Mouse (Mus musculus): ENCODE data around the gene Pard3b. TPM values are rescaled to one million over a fixed set of nuclear protein-coding genes. Genes with fewer than 3 reads are reported as not detected.

Pard3b gene
- polyA plus RNA-seq, 1 experiment from 2014 or later = 11.4 TPM

DNA sequence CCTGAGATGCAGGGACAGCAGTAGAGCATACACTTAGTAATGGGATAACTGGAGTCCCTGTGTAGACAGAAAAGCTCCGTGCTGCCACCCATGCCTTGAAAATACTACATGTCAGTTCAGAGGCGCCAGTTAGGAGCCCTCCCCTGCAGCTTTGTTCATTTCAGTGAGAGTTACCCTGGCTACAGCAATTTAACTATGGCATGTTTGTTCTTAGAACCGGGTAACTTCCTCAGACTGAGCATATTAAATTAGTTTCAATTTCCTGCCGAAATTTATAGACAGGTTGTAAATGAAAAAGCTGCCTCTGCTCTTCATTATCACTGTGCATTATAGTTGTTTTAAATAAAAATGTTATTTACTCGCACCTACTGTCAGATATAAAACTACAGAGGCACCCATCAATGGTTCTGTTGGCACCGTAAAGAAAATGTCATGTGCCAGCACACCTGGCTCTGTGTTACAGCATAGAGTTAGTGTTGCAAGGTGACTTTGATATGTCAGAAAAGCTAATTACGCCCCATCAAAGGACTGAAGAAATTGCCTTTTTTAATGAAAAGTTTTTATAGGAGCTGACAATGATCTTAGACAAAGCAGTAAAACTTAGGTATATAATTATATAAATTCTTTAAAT, 289.6 kb downstream of the Pard3b start:
- H3K4me1 ChIP-seq (ENCODE audit: control insufficient read depth, insufficient read depth, low read length) = 0 out of 2 replicates have a peak, but pooled peaks cover 2% of the 10 kb centered on the region
- H3K4me3 ChIP-seq (ENCODE audit: low read length) = no peak overlapping the region
- H3K9me3 ChIP-seq (replicated peaks; ENCODE audit: control insufficient read depth, low read length) = no peaks in the 10 kb centered on the region
- H3K4me2 ChIP-seq (ENCODE audit: low read depth, low read length) = no peak overlapping the region
- no peak overlapping the region for H3K27ac ChIP-seq (ENCODE audit: low read length)
- H3K36me3 ChIP-seq (ENCODE audit: control insufficient read depth, insufficient read depth) = no peaks in the 10 kb centered on the region
- no peak overlapping the region for H3K9ac ChIP-seq (ENCODE audit: low read length)
- no peak for ATAC-seq (replicated peaks; ENCODE audit: extremely low read depth, insufficient read depth, low FRiP score)
- WGBS = 74% methylated on average over 7 of the region's 7 CpGs
- no peaks in the 10 kb centered on the region for H3K27me3 ChIP-seq (ENCODE audit: control insufficient read depth, insufficient read depth, low read length)

DNA sequence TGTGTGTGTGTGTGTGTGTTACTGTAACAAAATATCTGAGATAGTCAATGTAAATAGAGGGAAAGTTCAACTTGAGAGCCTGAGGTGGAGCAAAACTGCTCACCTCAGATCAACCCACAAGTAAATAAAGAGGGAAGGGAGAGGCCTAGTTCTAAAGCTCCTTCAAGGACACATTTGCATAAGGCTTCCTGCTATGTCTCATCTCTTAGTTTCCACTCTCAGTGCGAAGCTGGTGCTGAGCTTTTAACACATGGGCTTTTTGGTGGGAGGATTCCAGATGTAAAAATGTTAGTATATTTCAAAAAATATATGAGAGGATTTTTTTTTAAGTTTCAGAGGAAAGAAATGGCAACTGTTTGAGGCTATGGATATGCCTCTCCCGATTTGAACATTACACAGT, 294.9 kb downstream of the Pard3b start:
- no peaks in the 10 kb centered on the region for H3K27me3 ChIP-seq (ENCODE audit: control insufficient read depth, insufficient read depth, low read length)
- ATAC-seq (replicated peaks; ENCODE audit: extremely low read depth, insufficient read depth, low FRiP score) = no peak
- no peak overlapping the region for H3K9ac ChIP-seq (ENCODE audit: low read length)
- no peaks in the 10 kb centered on the region for H3K36me3 ChIP-seq (ENCODE audit: control insufficient read depth, insufficient read depth)
- WGBS = 75% methylated on average over 2 of the region's 2 CpGs
- H3K4me1 ChIP-seq (ENCODE audit: control insufficient read depth, insufficient read depth, low read length) = no peaks in the 10 kb centered on the region
- no peak overlapping the region for H3K4me2 ChIP-seq (ENCODE audit: low read depth, low read length)
- no peak overlapping the region for H3K4me3 ChIP-seq (ENCODE audit: low read length)
- H3K9me3 ChIP-seq (replicated peaks; ENCODE audit: control insufficient read depth, low read length) = no peaks in the 10 kb centered on the region
- H3K27ac ChIP-seq (ENCODE audit: low read length) = no peak overlapping the region

DNA sequence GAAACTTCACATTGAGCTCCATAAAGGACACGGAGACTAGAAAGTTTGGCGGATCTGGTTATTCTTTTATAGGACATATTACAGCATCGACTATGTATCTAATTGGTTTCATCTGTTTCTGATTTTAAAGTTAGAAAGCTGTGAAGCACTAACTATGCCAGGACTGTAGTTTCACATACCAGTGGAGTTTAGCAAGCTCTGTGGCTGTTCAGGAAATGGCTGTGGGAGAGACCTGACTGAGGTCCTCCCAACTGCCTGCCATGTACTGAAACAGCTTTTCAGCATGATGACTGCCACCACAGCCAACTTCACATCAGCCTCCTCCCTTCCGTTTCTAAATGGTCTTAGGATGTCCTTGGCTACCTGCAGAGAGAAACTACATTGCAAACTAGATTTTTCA, 296.1 kb downstream of the Pard3b start:
- WGBS = 81% methylated on average over 4 of the region's 4 CpGs
- no peak overlapping the region for H3K4me3 ChIP-seq (ENCODE audit: low read length)
- no peaks in the 10 kb centered on the region for H3K9me3 ChIP-seq (replicated peaks; ENCODE audit: control insufficient read depth, low read length)
- no peak overlapping the region for H3K27ac ChIP-seq (ENCODE audit: low read length)
- H3K27me3 ChIP-seq (ENCODE audit: control insufficient read depth, insufficient read depth, low read length) = no peaks in the 10 kb centered on the region
- no peaks in the 10 kb centered on the region for H3K36me3 ChIP-seq (ENCODE audit: control insufficient read depth, insufficient read depth)
- no peak overlapping the region for H3K4me2 ChIP-seq (ENCODE audit: low read depth, low read length)
- no peak overlapping the region for H3K9ac ChIP-seq (ENCODE audit: low read length)
- H3K4me1 ChIP-seq (ENCODE audit: control insufficient read depth, insufficient read depth, low read length) = no peaks in the 10 kb centered on the region
- ATAC-seq (replicated peaks; ENCODE audit: extremely low read depth, insufficient read depth, low FRiP score) = no peak

DNA sequence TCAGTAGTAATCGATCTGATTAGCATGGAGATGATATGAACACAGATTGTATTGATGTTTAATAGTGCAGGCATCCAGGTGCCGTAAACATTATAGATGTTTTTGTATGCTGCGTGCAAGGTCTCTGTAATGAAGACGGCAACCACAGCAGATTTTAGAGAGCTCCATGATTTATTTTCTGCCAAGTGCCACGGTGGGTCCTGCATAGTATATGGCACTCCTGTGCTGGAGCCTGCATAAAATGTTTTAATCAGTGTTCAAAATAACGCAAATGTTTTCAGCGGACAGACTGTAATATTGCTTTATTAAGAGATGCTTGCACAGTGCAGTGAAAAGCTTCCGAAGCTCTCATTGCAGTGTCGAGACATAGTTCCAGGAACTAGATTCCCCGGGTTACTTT, 301.3 kb downstream of the Pard3b start:
- Histone ChIP-seq H3K27me3 (ENCODE audit: control insufficient read depth, insufficient read depth, low read length) (no peaks in the 10 kb centered on the region), H3K4me1 (ENCODE audit: control insufficient read depth, insufficient read depth, low read length) (no peaks in the 10 kb centered on the region), H3K4me3 (ENCODE audit: low read length) (no peak overlapping the region), H3K27ac (ENCODE audit: low read length) (no peak overlapping the region), H3K4me2 (ENCODE audit: low read depth, low read length) (no peak overlapping the region), H3K9me3 (replicated peaks; ENCODE audit: control insufficient read depth, low read length) (no peaks in the 10 kb centered on the region), H3K9ac (ENCODE audit: low read length) (no peak overlapping the region), H3K36me3 (ENCODE audit: control insufficient read depth, insufficient read depth) (no peaks in the 10 kb centered on the region)
- WGBS = 83% methylated on average over 10 of the region's 10 CpGs
- no peak for ATAC-seq (replicated peaks; ENCODE audit: extremely low read depth, insufficient read depth, low FRiP score)

DNA sequence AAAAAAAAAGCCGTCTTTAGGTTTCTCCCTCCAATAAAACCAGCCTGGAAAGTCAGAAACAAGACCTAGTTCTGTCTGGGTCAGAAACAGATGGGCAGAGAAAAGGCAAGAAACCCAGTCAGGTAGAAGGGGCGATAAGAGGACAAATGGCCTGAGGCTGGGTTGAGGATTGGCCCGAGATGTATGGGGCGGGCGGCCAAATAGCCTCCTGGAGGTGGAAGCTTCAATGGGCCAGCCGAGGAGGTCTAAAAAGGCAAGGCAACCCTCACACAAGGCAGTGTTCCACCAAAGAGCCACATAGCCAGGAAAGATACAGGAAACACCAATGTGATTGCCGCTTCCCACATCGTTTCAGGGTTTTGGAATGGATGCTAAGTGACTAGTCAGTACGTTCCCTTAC, 322.9 kb downstream of the Pard3b start:
- H3K4me3 ChIP-seq (ENCODE audit: low read length) = no peak overlapping the region
- WGBS = 92% methylated on average over 9 of the region's 9 CpGs
- no peak for ATAC-seq (replicated peaks; ENCODE audit: extremely low read depth, insufficient read depth, low FRiP score)

DNA sequence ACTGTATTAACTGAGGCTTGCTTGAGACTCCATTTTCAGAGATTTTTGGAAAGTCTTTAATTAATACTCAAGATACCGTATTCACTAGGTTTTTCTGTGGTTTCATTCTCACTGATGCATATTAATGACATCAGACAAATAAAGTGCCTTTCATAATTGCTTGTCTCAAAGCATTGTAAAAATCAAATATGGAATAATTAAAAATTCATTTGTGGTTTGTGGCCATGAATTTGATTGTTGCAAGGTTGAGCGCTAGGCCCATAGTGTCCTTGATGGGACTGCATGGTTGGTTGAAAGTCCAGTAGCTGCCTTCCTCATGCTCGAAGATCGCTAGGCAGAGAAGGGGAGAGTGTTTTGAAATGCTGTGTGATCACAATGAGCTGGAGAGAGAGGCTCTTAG, 323.9 kb downstream of the Pard3b start:
- Histone ChIP-seq H3K4me3 (ENCODE audit: low read length) (no peak overlapping the region), H3K4me1 (ENCODE audit: control insufficient read depth, insufficient read depth, low read length) (no peaks in the 10 kb centered on the region), H3K27me3 (ENCODE audit: control insufficient read depth, insufficient read depth, low read length) (no peaks in the 10 kb centered on the region), H3K27ac (ENCODE audit: low read length) (no peak overlapping the region), H3K9ac (ENCODE audit: low read length) (no peak overlapping the region), H3K9me3 (replicated peaks; ENCODE audit: control insufficient read depth, low read length) (no peaks in the 10 kb centered on the region), H3K36me3 (ENCODE audit: control insufficient read depth, insufficient read depth) (no peaks in the 10 kb centered on the region), H3K4me2 (ENCODE audit: low read depth, low read length) (no peak overlapping the region)
- ATAC-seq (replicated peaks; ENCODE audit: extremely low read depth, insufficient read depth, low FRiP score) = no peak
- WGBS = 88% methylated on average over 4 of the region's 4 CpGs

More for the DNA sequence above, 322.9 kb downstream of the Pard3b start:
- H3K4me1 ChIP-seq (ENCODE audit: control insufficient read depth, insufficient read depth, low read length) = no peaks in the 10 kb centered on the region
- no peaks in the 10 kb centered on the region for H3K36me3 ChIP-seq (ENCODE audit: control insufficient read depth, insufficient read depth)
- no peaks in the 10 kb centered on the region for H3K27me3 ChIP-seq (ENCODE audit: control insufficient read depth, insufficient read depth, low read length)
- H3K9me3 ChIP-seq (replicated peaks; ENCODE audit: control insufficient read depth, low read length) = no peaks in the 10 kb centered on the region
- no peak overlapping the region for H3K27ac ChIP-seq (ENCODE audit: low read length)
- no peak overlapping the region for H3K9ac ChIP-seq (ENCODE audit: low read length)
- no peak overlapping the region for H3K4me2 ChIP-seq (ENCODE audit: low read depth, low read length)

DNA sequence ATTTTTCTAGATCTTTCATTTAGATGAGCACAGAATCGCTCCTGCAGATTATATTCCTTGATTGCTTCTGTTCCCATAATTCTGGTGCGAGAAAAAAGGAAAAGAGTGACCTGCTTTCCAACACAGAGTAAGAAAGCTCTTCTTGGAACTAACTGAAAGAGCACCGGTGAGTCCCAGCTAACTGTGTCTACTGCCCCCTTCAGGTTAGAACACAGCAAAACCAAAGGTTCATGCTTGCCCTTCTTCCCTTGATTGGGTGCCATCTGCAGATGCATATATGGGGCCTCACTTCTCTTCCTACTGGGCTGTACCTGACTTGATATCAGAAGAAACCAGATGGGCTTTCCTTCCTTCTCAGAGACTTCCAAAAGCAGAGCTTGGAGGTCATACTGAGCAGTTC, 328.5 kb downstream of the Pard3b start:
- no peaks in the 10 kb centered on the region for H3K27me3 ChIP-seq (ENCODE audit: control insufficient read depth, insufficient read depth, low read length)
- H3K9ac ChIP-seq (ENCODE audit: low read length) = no peak overlapping the region
- WGBS = 71% methylated on average over 3 of the region's 3 CpGs
- H3K4me1 ChIP-seq (ENCODE audit: control insufficient read depth, insufficient read depth, low read length) = no peaks in the 10 kb centered on the region
- no peak overlapping the region for H3K27ac ChIP-seq (ENCODE audit: low read length)
- H3K36me3 ChIP-seq (ENCODE audit: control insufficient read depth, insufficient read depth) = no peaks in the 10 kb centered on the region
- H3K4me3 ChIP-seq (ENCODE audit: low read length) = no peak overlapping the region
- ATAC-seq (replicated peaks; ENCODE audit: extremely low read depth, insufficient read depth, low FRiP score) = no peak
- H3K9me3 ChIP-seq (replicated peaks; ENCODE audit: control insufficient read depth, low read length) = no peaks in the 10 kb centered on the region
- H3K4me2 ChIP-seq (ENCODE audit: low read depth, low read length) = no peak overlapping the region

DNA sequence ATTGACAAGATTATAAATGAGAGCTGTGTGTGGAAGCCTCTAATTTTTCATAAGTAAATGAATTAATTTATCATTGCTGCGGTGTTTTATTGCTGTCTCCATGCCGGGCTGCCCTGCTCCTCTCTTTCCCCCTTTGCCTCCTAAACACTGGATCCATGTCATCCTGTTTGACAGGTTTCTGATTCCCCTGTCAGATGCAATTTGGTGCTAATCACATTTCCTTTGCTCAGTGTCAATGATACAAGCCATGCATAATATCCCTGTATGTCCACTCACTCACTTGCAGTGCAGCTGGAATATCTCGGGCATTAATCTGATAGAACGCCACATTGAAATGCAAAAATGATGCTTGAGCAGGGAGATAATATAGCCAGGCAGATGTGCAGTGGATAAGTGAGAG, 329.2 kb downstream of the Pard3b start:
- H3K27ac ChIP-seq (ENCODE audit: low read length) = no peak overlapping the region
- no peak overlapping the region for H3K9ac ChIP-seq (ENCODE audit: low read length)
- H3K27me3 ChIP-seq (ENCODE audit: control insufficient read depth, insufficient read depth, low read length) = no peaks in the 10 kb centered on the region
- no peaks in the 10 kb centered on the region for H3K36me3 ChIP-seq (ENCODE audit: control insufficient read depth, insufficient read depth)
- no peak for ATAC-seq (replicated peaks; ENCODE audit: extremely low read depth, insufficient read depth, low FRiP score)
- H3K9me3 ChIP-seq (replicated peaks; ENCODE audit: control insufficient read depth, low read length) = no peaks in the 10 kb centered on the region
- no peak overlapping the region for H3K4me3 ChIP-seq (ENCODE audit: low read length)
- no peak overlapping the region for H3K4me2 ChIP-seq (ENCODE audit: low read depth, low read length)
- H3K4me1 ChIP-seq (ENCODE audit: control insufficient read depth, insufficient read depth, low read length) = no peaks in the 10 kb centered on the region
- WGBS = 84% methylated on average over 4 of the region's 4 CpGs

DNA sequence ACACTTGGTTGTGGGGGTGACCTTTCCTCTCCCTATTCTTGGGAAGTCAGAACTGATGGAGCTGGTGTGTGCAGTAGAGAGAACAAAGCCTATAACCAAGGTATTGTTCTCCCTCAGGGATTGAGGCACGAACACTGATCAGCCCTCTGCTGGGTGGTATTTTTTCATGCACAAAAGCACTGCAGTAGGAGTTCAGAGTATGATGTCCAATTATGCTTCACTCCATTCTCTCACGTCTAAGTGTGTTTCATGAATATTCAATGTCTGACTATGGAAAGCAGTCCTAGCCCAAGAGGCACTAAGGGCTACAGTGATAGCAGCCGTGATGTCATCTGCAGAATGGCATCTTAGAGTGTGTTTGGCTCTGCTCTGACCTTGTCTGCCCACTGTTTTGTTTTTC, 359.1 kb downstream of the Pard3b start:
- WGBS = 55% methylated on average over 3 of the region's 3 CpGs
- Histone ChIP-seq H3K9ac (ENCODE audit: low read length) (no peak overlapping the region), H3K4me1 (ENCODE audit: control insufficient read depth, insufficient read depth, low read length) (no peaks in the 10 kb centered on the region; the same call in 1 of the 2 replicates), H3K4me2 (ENCODE audit: low read depth, low read length) (no peak overlapping the region), H3K9me3 (replicated peaks; ENCODE audit: control insufficient read depth, low read length) (no peaks in the 10 kb centered on the region), H3K36me3 (ENCODE audit: control insufficient read depth, insufficient read depth) (no peaks in the 10 kb centered on the region), H3K4me3 (ENCODE audit: low read length) (no peak overlapping the region), H3K27me3 (ENCODE audit: control insufficient read depth, insufficient read depth, low read length) (no peaks in the 10 kb centered on the region), H3K27ac (ENCODE audit: low read length) (no peak overlapping the region)
- no peak for ATAC-seq (replicated peaks; ENCODE audit: extremely low read depth, insufficient read depth, low FRiP score)

All from heart, embryonic 16.5 days (tissue).